Mouse (Mus musculus) midbrain, embryonic 13.5 days (tissue): ENCODE data around the gene Adgrv1. TPM values are rescaled to one million over a fixed set of nuclear protein-coding genes. Genes with fewer than 3 reads are reported as not detected.

Source experiments
- ATAC-seq: fragments of 200-750 bp; cut with Nextera tagmentation; 2 replicates; pipeline ENCODE4 v1.8.0; 2017; ENCODE audit warnings: mild to moderate bottlenecking, moderate TSS enrichment, moderate library complexity
- H3K27ac ChIP-seq: fragments of 300-500 bp; sonication (generic); 2 replicates; pipeline ENCODE4 v1.5.1; 2015; ENCODE audit warnings: inconsistent platforms, mild to moderate bottlenecking, moderate library complexity
- H3K27me3 ChIP-seq: fragments of 300-500 bp; sonication (generic); 2 replicates; pipeline ENCODE4 v1.6.1; 2015; ENCODE audit warnings: mild to moderate bottlenecking, inconsistent platforms
- H3K36me3 ChIP-seq: fragments of 300-500 bp; sonication (generic); 2 replicates; pipeline ENCODE4 v1.6.1; 2015; ENCODE audit warnings: mild to moderate bottlenecking, inconsistent platforms
- H3K4me1 ChIP-seq: fragments of 300-500 bp; sonication (generic); replicated peaks from 2 replicates; pipeline ENCODE4 v1.6.1; 2015; ENCODE audit warnings: inconsistent platforms
- H3K4me2 ChIP-seq: fragments of 300-500 bp; sonication (generic); replicated peaks from 2 replicates; pipeline ENCODE4 v1.6.1; 2015; ENCODE audit warnings: moderate library complexity, mild to moderate bottlenecking, inconsistent platforms
- H3K4me3 ChIP-seq: fragments of 300-500 bp; sonication (generic); replicated peaks from 2 replicates; pipeline ENCODE4 v1.5.1; 2015; ENCODE audit warnings: mild to moderate bottlenecking, inconsistent platforms
- H3K9ac ChIP-seq: fragments of 300-500 bp; sonication (generic); replicated peaks from 2 replicates; pipeline ENCODE4 v1.6.1; 2015; ENCODE audit warnings: mild to moderate bottlenecking, inconsistent platforms
- H3K9me3 ChIP-seq: fragments of 300-500 bp; sonication (generic); 2 replicates; pipeline ENCODE4 v1.6.1; 2016; ENCODE audit warnings: mild to moderate bottlenecking, inconsistent platforms
- WGBS: fragments of 180-500 bp; shearing (Covaris S2); methylation state at CpG from one replicate; pipeline ENCODE4 v1.1.7; 2015; 5-methylcytosine and 5-hydroxymethylcytosine counted together
- polyA plus RNA-seq: library from polyadenylated mRNA; unstranded; fragments of >200 nt; fragmentation: Nextera tagmentation; extraction: Ambion mirVana; gene quantifications from 2 replicates; pipeline ENCODE4 v1.2.1, GENCODE M21; 2015

The Adgrv1 gene
- polyA plus RNA-seq, 1 experiment from 2014 or later, result 28.5 TPM

DNA sequence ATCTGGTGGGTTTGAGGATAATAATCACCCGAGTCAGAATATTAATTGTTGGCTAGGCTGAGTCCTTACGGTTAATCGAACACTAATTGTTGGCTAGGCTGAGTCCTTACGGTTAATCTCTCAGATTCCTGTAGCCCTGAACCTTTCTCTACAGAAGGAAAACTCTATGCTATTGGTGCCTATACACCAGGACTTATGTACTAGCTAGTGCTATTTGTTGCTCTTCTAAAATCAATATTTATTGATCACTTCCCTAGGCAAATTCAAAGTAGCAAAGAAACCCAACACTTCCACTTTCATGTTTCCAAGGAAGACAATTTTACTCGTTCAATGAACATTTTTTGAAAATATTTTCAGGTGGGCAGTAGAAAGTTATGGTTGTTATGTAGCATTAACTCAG is 278.4 kb downstream of the Adgrv1 start:
- no peak overlapping the region for H3K4me3 ChIP-seq
- H3K27ac ChIP-seq, result no peak overlapping the region
- no peak overlapping the region for H3K9ac ChIP-seq
- WGBS, result 83% methylated on average over 5 of the region's 5 CpGs
- no peak for ATAC-seq
- no peaks in the 10 kb centered on the region for H3K9me3 ChIP-seq
- H3K4me2 ChIP-seq, result no peak overlapping the region
- no peaks in the 10 kb centered on the region for H3K36me3 ChIP-seq
- H3K27me3 ChIP-seq, result no peaks in the 10 kb centered on the region
- peaks cover 3% of the 10 kb centered on the region; the same call in 1 of the 2 replicates for H3K4me1 ChIP-seq

GRCm38 (mm10) chr13:81352296-81352695 is 280.7 kb downstream of the Adgrv1 start:
- peaks cover 3% of the 10 kb centered on the region; the same call in 1 of the 2 replicates for H3K4me1 ChIP-seq
- 69% methylated on average over 11 of the region's 11 CpGs for WGBS
- H3K27ac ChIP-seq, result no peak overlapping the region
- no peaks in the 10 kb centered on the region for H3K36me3 ChIP-seq
- no peak for ATAC-seq
- no peaks in the 10 kb centered on the region for H3K27me3 ChIP-seq
- no peak overlapping the region for H3K4me3 ChIP-seq
- no peak overlapping the region for H3K4me2 ChIP-seq
- no peak overlapping the region for H3K9ac ChIP-seq
- no peaks in the 10 kb centered on the region for H3K9me3 ChIP-seq

DNA sequence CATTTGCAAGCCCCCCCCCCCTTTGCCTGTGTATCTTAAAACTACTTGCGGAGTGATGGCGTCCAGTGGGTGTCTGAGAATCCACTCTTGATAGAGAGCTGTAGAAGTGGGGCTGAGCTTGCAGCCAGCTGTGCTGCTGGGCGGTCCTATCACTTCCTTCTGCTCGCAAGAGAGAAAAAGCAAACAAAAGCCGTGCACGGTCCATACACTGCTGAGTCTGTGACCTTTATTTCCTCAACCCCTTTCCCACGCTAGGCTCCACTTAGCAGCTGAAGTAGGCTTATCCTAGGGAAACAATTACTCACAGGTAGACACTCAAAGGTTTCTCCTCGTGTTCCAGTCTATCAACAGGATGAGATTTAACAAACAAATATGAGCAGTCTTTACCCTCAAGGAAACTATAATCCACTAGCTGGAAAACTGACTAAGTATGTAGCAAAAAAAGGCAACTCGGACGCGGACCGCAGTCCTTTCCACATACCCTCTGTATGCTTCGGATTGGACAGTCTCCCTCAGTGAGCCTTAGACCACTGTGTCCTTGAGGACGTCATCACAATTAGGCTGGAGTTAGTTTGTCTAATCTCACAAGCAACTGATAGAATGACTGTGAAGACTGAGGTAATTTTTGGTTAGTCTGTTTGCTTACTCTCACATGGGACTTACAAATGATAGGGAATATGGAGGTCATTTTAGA is 281.3 kb downstream of the Adgrv1 start:
- H3K36me3 ChIP-seq, result peaks cover under 1% of the 10 kb centered on the region; the same call in 1 of the 2 replicates
- ATAC-seq, result peak; percentile 83
- no peak overlapping the region for H3K4me3 ChIP-seq
- H3K27ac ChIP-seq, result no peak overlapping the region; the same call in 1 of the 2 replicates
- no peaks in the 10 kb centered on the region for H3K9me3 ChIP-seq
- no peaks in the 10 kb centered on the region for H3K27me3 ChIP-seq
- 57% methylated on average over 14 of the region's 14 CpGs for WGBS
- H3K9ac ChIP-seq, result no peak overlapping the region
- no peak overlapping the region for H3K4me2 ChIP-seq
- peaks cover 3% of the 10 kb centered on the region; the same call in 1 of the 2 replicates for H3K4me1 ChIP-seq

- H3K4me3 ChIP-seq, result no peak overlapping the region
- peaks cover 3% of the 10 kb centered on the region; the same call in 1 of the 2 replicates for H3K36me3 ChIP-seq
- H3K9me3 ChIP-seq, result no peaks in the 10 kb centered on the region
- no peaks in the 10 kb centered on the region for H3K27me3 ChIP-seq
- ATAC-seq, result no peak
- 91% methylated on average over 15 of the region's 15 CpGs for WGBS
- no peak overlapping the region for H3K27ac ChIP-seq
- H3K4me2 ChIP-seq, result no peak overlapping the region
- H3K4me1 ChIP-seq, result peaks cover 3% of the 10 kb centered on the region; the same call in 1 of the 2 replicates
- H3K9ac ChIP-seq, result no peak overlapping the region
These were observed 285.5 kb downstream of the Adgrv1 start for GRCm38 (mm10) chr13:81347261-81347980.

- Histone ChIP-seq H3K4me1 (no peaks in the 10 kb centered on the region), H3K4me3 (no peak overlapping the region), H3K4me2 (no peak overlapping the region), H3K27me3 (no peaks in the 10 kb centered on the region), H3K36me3 (peaks cover 3% of the 10 kb centered on the region; the same call in 1 of the 2 replicates), H3K9me3 (no peaks in the 10 kb centered on the region), H3K27ac (no peak overlapping the region), H3K9ac (no peak overlapping the region)
- no peak for ATAC-seq
- 85% methylated on average over 2 of the region's 2 CpGs for WGBS
These were observed 289.9 kb downstream of the Adgrv1 start for GRCm38 (mm10) chr13:81342987-81343596.

GRCm38 (mm10) chr13:81335241-81335640 is 297.7 kb downstream of the Adgrv1 start:
- WGBS, result 71% methylated on average over 1 of the region's 1 CpGs
- no peaks in the 10 kb centered on the region for H3K9me3 ChIP-seq
- H3K27me3 ChIP-seq, result no peaks in the 10 kb centered on the region
- H3K27ac ChIP-seq, result no peak overlapping the region
- no peak overlapping the region for H3K9ac ChIP-seq
- H3K36me3 ChIP-seq, result no peaks in the 10 kb centered on the region
- H3K4me2 ChIP-seq, result no peak overlapping the region
- no peak for ATAC-seq
- H3K4me3 ChIP-seq, result no peak overlapping the region
- H3K4me1 ChIP-seq, result no peaks in the 10 kb centered on the region

- Histone ChIP-seq H3K4me2 (no peak overlapping the region), H3K36me3 (no peaks in the 10 kb centered on the region), H3K4me3 (no peak overlapping the region), H3K9ac (no peak overlapping the region), H3K9me3 (no peaks in the 10 kb centered on the region), H3K4me1 (no peaks in the 10 kb centered on the region), H3K27me3 (no peaks in the 10 kb centered on the region), H3K27ac (no peak overlapping the region; the same call in 1 of the 2 replicates)
- WGBS, result 46% methylated on average over 3 of the region's 3 CpGs
- ATAC-seq, result no peak
These were observed 300.9 kb downstream of the Adgrv1 start for GRCm38 (mm10) chr13:81332018-81332417.

- no peak overlapping the region for H3K4me2 ChIP-seq
- no peaks in the 10 kb centered on the region for H3K9me3 ChIP-seq
- no peaks in the 10 kb centered on the region for H3K4me1 ChIP-seq
- 89% methylated on average over 5 of the region's 5 CpGs for WGBS
- ATAC-seq, result no peak
- no peaks in the 10 kb centered on the region for H3K36me3 ChIP-seq
- no peak overlapping the region for H3K27ac ChIP-seq
- no peak overlapping the region for H3K9ac ChIP-seq
- H3K4me3 ChIP-seq, result no peak overlapping the region
- no peaks in the 10 kb centered on the region for H3K27me3 ChIP-seq
These were observed 303.2 kb downstream of the Adgrv1 start for GRCm38 (mm10) chr13:81329762-81330161.

DNA sequence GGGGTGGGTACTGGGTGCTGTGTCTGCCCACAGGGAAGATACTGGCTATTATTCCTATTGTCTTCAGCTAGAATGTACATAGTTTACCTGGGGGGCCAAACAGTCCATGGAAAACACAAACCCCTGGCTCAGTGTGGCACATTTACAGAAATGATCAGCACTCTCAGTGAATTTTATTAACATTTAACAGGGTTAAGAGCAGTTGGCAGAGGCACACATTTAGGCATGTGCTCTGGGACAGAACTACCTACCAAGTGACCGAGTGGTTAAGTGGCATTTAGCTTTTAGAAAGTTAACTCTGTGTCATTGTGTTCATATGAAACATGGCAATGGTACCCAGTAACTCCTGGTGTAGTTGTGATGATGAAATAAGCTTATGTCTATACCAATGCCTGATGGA is 304.8 kb downstream of the Adgrv1 start:
- Histone ChIP-seq H3K27ac (no peak overlapping the region), H3K27me3 (no peaks in the 10 kb centered on the region), H3K4me3 (no peak overlapping the region), H3K9ac (no peak overlapping the region), H3K36me3 (no peaks in the 10 kb centered on the region), H3K4me1 (no peaks in the 10 kb centered on the region), H3K4me2 (no peak overlapping the region), H3K9me3 (no peaks in the 10 kb centered on the region)
- WGBS, result 94% methylated on average over 1 of the region's 1 CpGs
- ATAC-seq, result no peak

DNA sequence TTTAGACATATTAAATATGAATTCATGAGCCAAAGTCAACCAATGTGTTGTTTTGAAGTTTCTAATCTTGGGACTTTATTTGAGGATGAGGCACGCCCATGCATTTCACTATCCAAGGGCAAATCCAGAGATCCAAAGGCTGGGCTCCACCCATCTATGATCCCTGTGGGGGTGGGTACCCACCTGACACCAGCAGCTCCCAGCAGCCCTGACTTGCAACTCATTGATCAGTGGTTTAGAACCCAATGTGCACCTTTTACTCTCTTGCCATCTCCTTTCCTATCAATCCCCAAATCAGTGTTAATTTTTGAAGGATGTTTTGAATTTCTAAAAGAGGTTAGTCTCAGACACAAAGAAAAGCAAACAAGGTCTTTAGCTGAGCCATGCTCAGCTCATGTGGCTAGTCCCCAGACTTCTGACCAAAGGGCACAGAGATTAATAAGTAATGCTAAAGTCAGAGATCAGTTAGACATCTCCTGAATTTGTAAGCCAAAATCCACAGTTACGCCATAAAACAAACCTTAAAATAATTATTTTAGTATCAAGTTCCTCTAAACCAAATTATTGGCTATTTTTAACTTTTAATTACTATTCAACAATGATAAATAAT is 307.2 kb downstream of the Adgrv1 start:
- WGBS, result 96% methylated on average over 2 of the region's 2 CpGs
- no peak overlapping the region for H3K9ac ChIP-seq
- no peaks in the 10 kb centered on the region for H3K9me3 ChIP-seq
- no peaks in the 10 kb centered on the region for H3K27me3 ChIP-seq
- no peak overlapping the region for H3K4me2 ChIP-seq
- no peaks in the 10 kb centered on the region for H3K36me3 ChIP-seq
- no peak for ATAC-seq
- no peaks in the 10 kb centered on the region for H3K4me1 ChIP-seq
- H3K27ac ChIP-seq, result no peak overlapping the region
- no peak overlapping the region for H3K4me3 ChIP-seq

DNA sequence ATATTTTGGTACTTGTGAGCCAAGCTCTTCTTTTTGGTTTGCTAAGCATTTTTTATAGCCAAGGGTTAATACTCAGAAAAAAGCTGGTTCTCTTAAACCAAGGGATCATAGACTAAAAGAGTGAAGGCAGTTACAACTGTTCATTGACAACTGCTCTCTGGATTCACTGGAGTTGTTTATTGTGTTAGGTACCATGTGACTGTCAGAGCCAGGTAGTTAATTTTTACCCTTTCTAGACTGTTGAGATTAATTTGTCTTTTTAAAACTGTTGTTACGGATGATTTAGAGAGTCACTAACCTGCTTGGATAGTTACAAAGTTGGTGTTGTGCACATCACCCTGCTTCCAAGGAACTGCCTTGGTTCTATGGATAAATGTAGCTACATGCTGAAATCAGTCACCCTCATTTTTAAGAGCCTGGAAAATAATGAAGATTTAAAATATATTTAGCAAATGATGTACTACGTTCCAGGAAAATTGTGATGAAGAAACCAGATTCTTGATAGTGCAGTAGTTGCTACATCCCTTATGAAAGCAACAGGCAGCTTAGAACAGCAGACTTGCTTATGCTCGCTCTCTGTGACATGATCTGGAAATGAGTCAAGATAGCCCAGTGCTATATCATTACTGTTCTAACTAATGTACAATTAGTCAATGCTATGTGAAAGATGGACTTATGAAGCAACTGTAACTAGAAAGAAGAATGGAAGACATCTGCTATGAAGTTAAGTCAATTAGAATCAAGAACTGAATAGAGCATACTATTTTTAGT is 309.2 kb downstream of the Adgrv1 start:
- no peak overlapping the region for H3K4me2 ChIP-seq
- no peak overlapping the region for H3K4me3 ChIP-seq
- no peak overlapping the region for H3K9ac ChIP-seq
- ATAC-seq, result no peak
- WGBS, result 95% methylated on average over 3 of the region's 3 CpGs
- H3K27ac ChIP-seq, result no peak overlapping the region
- H3K36me3 ChIP-seq, result no peaks in the 10 kb centered on the region
- no peaks in the 10 kb centered on the region for H3K9me3 ChIP-seq
- H3K27me3 ChIP-seq, result no peaks in the 10 kb centered on the region
- no peaks in the 10 kb centered on the region for H3K4me1 ChIP-seq
